Mouse (Mus musculus) hindbrain, embryonic 10.5 days (tissue): ENCODE results near the gene Ly6g6c. TPM values are rescaled to one million over a fixed set of nuclear protein-coding genes. Genes with fewer than 3 reads are reported as not detected.

Experiments used
- polyA plus RNA-seq: library from polyadenylated mRNA; unstranded; fragments of >200 nt; fragmentation: Nextera tagmentation; extraction: Ambion mirVana; gene quantifications from 2 replicates; pipeline ENCODE4 v1.2.1, GENCODE M21; 2016

Ly6g6c gene
- polyA plus RNA-seq, 1 experiment from 2014 or later = 0.27 TPM

Other genes with a start within 250 kb of the Ly6g6c start
- gene Stk19, start 228.4 kb upstream of the Ly6g6c start, polyA plus RNA-seq = 29.0 and 34.4 TPM in 2 replicates
- gene Dxo, start 228.4 kb upstream of the Ly6g6c start, polyA plus RNA-seq = 83.2 and 83.7 TPM in 2 replicates
- 58.2 and 65.1 TPM in 2 replicates for gene Skiv2l, start 215.2 kb upstream of the Ly6g6c start, polyA plus RNA-seq
- gene Nelfe, start 215.0 kb upstream of the Ly6g6c start, polyA plus RNA-seq = 137 and 139 TPM in 2 replicates
- 1.9 TPM in 2 replicates for gene Cfb, start 202.9 kb upstream of the Ly6g6c start, polyA plus RNA-seq
- 5.2 and 5.6 TPM in 2 replicates for gene Zbtb12, start 185.9 kb upstream of the Ly6g6c start, polyA plus RNA-seq
- 0.14 TPM in 1 of 2 replicates, not detected in the other for gene Gm20547, start 183.3 kb upstream of the Ly6g6c start, polyA plus RNA-seq
- 0.58 and 1.0 TPM in 2 replicates for gene C2, start 167.1 kb upstream of the Ly6g6c start, polyA plus RNA-seq
- 98.2 and 100 TPM in 2 replicates for gene Ehmt2, start 166.9 kb upstream of the Ly6g6c start, polyA plus RNA-seq
- 0.41 TPM in 1 of 2 replicates, not detected in the other for gene Slc44a4, start 150.9 kb upstream of the Ly6g6c start, polyA plus RNA-seq
- gene Neu1, start 134.1 kb upstream of the Ly6g6c start, polyA plus RNA-seq = 16.2 and 20.7 TPM in 2 replicates
- 0.09 and 0.20 TPM in 2 replicates for gene Hspa1b, start 106.2 kb upstream of the Ly6g6c start, polyA plus RNA-seq
- gene Gm20481, start 95.5 kb upstream of the Ly6g6c start, polyA plus RNA-seq = 0.42 TPM in 1 of 2 replicates, not detected in the other
- 0.90 and 1.7 TPM in 2 replicates for gene Hspa1a, start 93.2 kb upstream of the Ly6g6c start, polyA plus RNA-seq
- 0.76 and 0.78 TPM in 2 replicates for gene Hspa1l, start 92.7 kb upstream of the Ly6g6c start, polyA plus RNA-seq
- gene Lsm2, start 83.5 kb upstream of the Ly6g6c start, polyA plus RNA-seq = 278 and 314 TPM in 2 replicates
- gene Vars, start 64.4 kb upstream of the Ly6g6c start, polyA plus RNA-seq = 176 and 199 TPM in 2 replicates
- 0.10 and 0.24 TPM in 2 replicates for gene Vwa7, start 48.8 kb upstream of the Ly6g6c start, polyA plus RNA-seq
- gene Sapcd1, start 37.4 kb upstream of the Ly6g6c start, polyA plus RNA-seq = 5.2 and 5.6 TPM in 2 replicates
- gene Msh5, start 18.6 kb upstream of the Ly6g6c start, polyA plus RNA-seq = 3.9 and 6.4 TPM in 2 replicates
- gene Clic1, start 15.4 kb upstream of the Ly6g6c start, polyA plus RNA-seq = 232 and 239 TPM in 2 replicates
- gene Ddah2, start 6.4 kb upstream of the Ly6g6c start, polyA plus RNA-seq = 536 and 664 TPM in 2 replicates
- 0.76 and 1.1 TPM in 2 replicates for gene Mpig6b, start 796 bp downstream of the Ly6g6c start, polyA plus RNA-seq
- 0.76 and 0.97 TPM in 2 replicates for gene Ly6g6e, start 11.5 kb downstream of the Ly6g6c start, polyA plus RNA-seq
- 2.1 and 2.4 TPM in 2 replicates for gene Ly6g6d, start 12.7 kb downstream of the Ly6g6c start, polyA plus RNA-seq
- gene Ly6g6f, start 20.2 kb downstream of the Ly6g6c start, polyA plus RNA-seq = 0.67 and 0.80 TPM in 2 replicates
- gene Abhd16a, start 23.9 kb downstream of the Ly6g6c start, polyA plus RNA-seq = 58.2 and 67.1 TPM in 2 replicates
- not detected in 2 replicates for gene Ly6g5c, start 42.9 kb downstream of the Ly6g6c start, polyA plus RNA-seq
- 0.90 and 1.7 TPM in 2 replicates for gene Ly6g5b, start 50.0 kb downstream of the Ly6g6c start, polyA plus RNA-seq
- gene Gpank1, start 56.1 kb downstream of the Ly6g6c start, polyA plus RNA-seq = 33.1 and 33.5 TPM in 2 replicates
- 303 and 328 TPM in 2 replicates for gene Csnk2b, start 56.7 kb downstream of the Ly6g6c start, polyA plus RNA-seq
- gene D17H6S53E, start 61.0 kb downstream of the Ly6g6c start, polyA plus RNA-seq = 10.0 and 10.2 TPM in 2 replicates
- gene Apom, start 66.7 kb downstream of the Ly6g6c start, polyA plus RNA-seq = 0.16 and 0.49 TPM in 2 replicates
- 70.3 and 77.6 TPM in 2 replicates for gene Bag6, start 69.8 kb downstream of the Ly6g6c start, polyA plus RNA-seq
- gene Prrc2a, start 99.5 kb downstream of the Ly6g6c start, polyA plus RNA-seq = 193 and 221 TPM in 2 replicates
- 4.2 and 6.5 TPM in 2 replicates for gene Aif1, start 110.7 kb downstream of the Ly6g6c start, polyA plus RNA-seq
- gene Lst1, start 123.1 kb downstream of the Ly6g6c start, polyA plus RNA-seq = 4.8 and 11.9 TPM in 2 replicates
- gene Ltb, start 129.1 kb downstream of the Ly6g6c start, polyA plus RNA-seq = 0.17 and 0.19 TPM in 2 replicates
- gene Tnf, start 136.6 kb downstream of the Ly6g6c start, polyA plus RNA-seq = not detected in 2 replicates
- not detected in 2 replicates for gene Lta, start 140.0 kb downstream of the Ly6g6c start, polyA plus RNA-seq
- 0.42 and 0.46 TPM in 2 replicates for gene Gm16181, start 155.4 kb downstream of the Ly6g6c start, polyA plus RNA-seq
- 7.6 and 12.9 TPM in 2 replicates for gene Atp6v1g2, start 168.3 kb downstream of the Ly6g6c start, polyA plus RNA-seq
- gene Nfkbil1, start 170.4 kb downstream of the Ly6g6c start, polyA plus RNA-seq = 10.2 and 11.6 TPM in 2 replicates
- 661 and 692 TPM in 2 replicates for gene Ddx39b, start 176.4 kb downstream of the Ly6g6c start, polyA plus RNA-seq
- 54.3 and 60.1 TPM in 2 replicates for gene H2-D1, start 197.3 kb downstream of the Ly6g6c start, polyA plus RNA-seq